Mouse (Mus musculus) intestine, embryonic 15.5 days (tissue): ENCODE data around the gene Actrt3. TPM values are rescaled to one million over a fixed set of nuclear protein-coding genes. Genes with fewer than 3 reads are reported as not detected.

Experiments used
- ATAC-seq: fragments of 200-750 bp; cut with Nextera tagmentation; 2 replicates; pipeline ENCODE4 v1.8.0; 2017; ENCODE audit warnings: moderate TSS enrichment, moderate library complexity
- H3K27ac ChIP-seq: fragments of 300-500 bp; sonication (generic); 2 replicates; pipeline ENCODE4 v1.5.1; 2015; ENCODE audit warnings: mild to moderate bottlenecking, inconsistent platforms
- H3K27me3 ChIP-seq: fragments of 300-500 bp; sonication (generic); replicated peaks from 2 replicates; pipeline ENCODE4 v1.6.1; 2015; ENCODE audit warnings: inconsistent platforms
- H3K36me3 ChIP-seq: fragments of 300-500 bp; sonication (generic); 2 replicates; pipeline ENCODE4 v1.6.1; 2015; ENCODE audit warnings: inconsistent platforms
- H3K4me1 ChIP-seq: fragments of 300-500 bp; sonication (generic); replicated peaks from 2 replicates; pipeline ENCODE4 v1.6.1; 2015; ENCODE audit warnings: inconsistent platforms
- H3K4me2 ChIP-seq: fragments of 300-500 bp; sonication (generic); replicated peaks from 2 replicates; pipeline ENCODE4 v1.6.1; 2015; ENCODE audit warnings: mild to moderate bottlenecking, inconsistent platforms
- H3K4me3 ChIP-seq: fragments of 300-500 bp; sonication (generic); replicated peaks from 2 replicates; pipeline ENCODE4 v1.5.1; 2015; ENCODE audit warnings: inconsistent platforms
- H3K9ac ChIP-seq: fragments of 300-500 bp; sonication (generic); 2 replicates; pipeline ENCODE4 v1.6.1; 2015; ENCODE audit warnings: inconsistent platforms
- H3K9me3 ChIP-seq: fragments of 300-500 bp; sonication (generic); 2 replicates; pipeline ENCODE4 v1.6.1; 2016; ENCODE audit warnings: inconsistent platforms
- WGBS: fragments of 180-500 bp; shearing (Covaris S2); methylation state at CpG from one replicate; pipeline ENCODE4 v1.1.7; 2015; 5-methylcytosine and 5-hydroxymethylcytosine counted together
- polyA plus RNA-seq: library from polyadenylated mRNA; unstranded; fragments of >200 nt; fragmentation: Nextera tagmentation; extraction: Ambion mirVana; gene quantifications from 2 replicates; pipeline ENCODE4 v1.2.1, GENCODE M21; 2015

The Actrt3 gene
- polyA plus RNA-seq, 1 experiment from 2014 or later, result 0.16 TPM

DNA sequence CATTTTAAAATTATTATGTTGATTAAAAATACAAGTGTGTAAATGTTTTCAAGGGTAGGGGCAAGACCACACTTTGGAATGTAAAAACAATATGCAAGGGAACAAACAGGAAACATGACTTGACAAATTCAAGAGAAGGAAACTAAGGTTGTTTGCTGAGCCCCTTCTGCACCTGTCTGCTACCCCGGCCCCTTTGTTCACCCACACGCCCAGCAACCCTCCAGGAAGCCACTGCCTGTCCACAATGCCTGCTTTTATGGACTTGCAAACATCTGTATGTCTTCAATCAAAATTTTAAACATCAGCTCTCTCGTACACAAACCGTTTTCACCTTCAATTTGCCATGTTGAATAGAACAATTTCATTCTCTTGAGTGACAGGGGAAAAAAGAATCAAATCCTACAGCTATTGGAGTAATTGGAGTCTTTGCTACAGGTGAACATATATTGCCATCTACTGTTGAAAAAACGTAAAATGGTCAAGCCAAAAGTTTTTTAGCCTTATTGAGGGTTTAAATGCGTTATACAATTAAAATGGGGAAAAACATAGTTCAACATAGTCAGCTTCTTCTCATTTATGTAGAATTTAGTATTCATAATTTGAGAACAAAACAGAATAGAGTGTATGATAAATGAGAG is 38.9 kb downstream of the Actrt3 start:
- H3K27ac ChIP-seq, result no peak overlapping the region
- ATAC-seq, result no peak
- WGBS, result 50% methylated on average over 6 of the region's 6 CpGs
- no peak overlapping the region for H3K4me3 ChIP-seq
- H3K36me3 ChIP-seq, result no peaks in the 10 kb centered on the region
- H3K4me1 ChIP-seq, result no peaks in the 10 kb centered on the region
- H3K9me3 ChIP-seq, result no peaks in the 10 kb centered on the region
- H3K9ac ChIP-seq, result no peak overlapping the region
- H3K27me3 ChIP-seq, result no peaks in the 10 kb centered on the region
- no peak overlapping the region for H3K4me2 ChIP-seq

DNA sequence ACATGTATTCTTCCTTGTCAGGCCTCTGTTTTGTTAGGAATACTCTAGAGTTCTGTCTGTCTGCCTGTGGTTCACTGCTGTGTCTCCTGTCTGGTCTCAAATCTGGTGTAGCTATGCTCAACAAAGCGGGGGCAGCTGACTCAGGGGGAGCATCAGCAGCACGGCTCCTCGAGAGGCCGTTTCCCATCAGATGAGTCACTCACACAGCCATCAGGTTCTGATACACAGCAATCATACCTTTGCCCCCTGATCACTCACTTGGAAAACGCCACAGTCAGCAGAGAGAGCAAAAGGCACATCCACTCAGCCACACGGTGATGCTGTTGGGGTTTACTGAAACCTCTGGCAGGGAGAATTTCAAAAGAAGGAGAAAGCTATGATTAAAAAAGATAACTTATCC is 46.0 kb downstream of the Actrt3 start:
- H3K27me3 ChIP-seq, result no peaks in the 10 kb centered on the region
- no peak overlapping the region for H3K27ac ChIP-seq
- no peaks in the 10 kb centered on the region for H3K9me3 ChIP-seq
- no peaks in the 10 kb centered on the region for H3K36me3 ChIP-seq
- ATAC-seq, result 0 out of 2 replicates have a peak, but pooled peaks have one; percentile 47
- no peak overlapping the region for H3K4me2 ChIP-seq
- no peaks in the 10 kb centered on the region for H3K4me1 ChIP-seq
- H3K4me3 ChIP-seq, result no peak overlapping the region
- no peak overlapping the region for H3K9ac ChIP-seq
- WGBS, result 55% methylated on average over 6 of the region's 6 CpGs

DNA sequence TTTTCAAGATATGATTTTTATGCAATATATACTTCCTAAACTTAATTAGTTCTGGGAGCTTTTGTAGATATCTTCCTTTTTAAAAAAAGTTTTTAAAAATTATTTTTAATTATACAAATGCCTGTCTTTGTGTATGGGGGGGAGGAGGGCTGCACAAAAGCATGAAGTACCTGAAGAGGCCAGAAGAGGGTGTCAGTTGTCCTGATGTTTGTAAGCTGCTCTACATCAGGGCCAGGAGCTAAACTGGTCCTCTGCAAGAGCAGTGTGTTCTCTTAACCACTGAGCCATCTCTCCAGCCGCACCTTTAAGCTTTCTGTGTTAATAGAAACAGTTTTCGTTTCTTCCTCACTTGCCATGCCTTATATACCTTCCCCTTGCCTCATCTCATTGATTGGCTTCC is 49.5 kb downstream of the Actrt3 start:
- no peak overlapping the region for H3K27ac ChIP-seq

DNA sequence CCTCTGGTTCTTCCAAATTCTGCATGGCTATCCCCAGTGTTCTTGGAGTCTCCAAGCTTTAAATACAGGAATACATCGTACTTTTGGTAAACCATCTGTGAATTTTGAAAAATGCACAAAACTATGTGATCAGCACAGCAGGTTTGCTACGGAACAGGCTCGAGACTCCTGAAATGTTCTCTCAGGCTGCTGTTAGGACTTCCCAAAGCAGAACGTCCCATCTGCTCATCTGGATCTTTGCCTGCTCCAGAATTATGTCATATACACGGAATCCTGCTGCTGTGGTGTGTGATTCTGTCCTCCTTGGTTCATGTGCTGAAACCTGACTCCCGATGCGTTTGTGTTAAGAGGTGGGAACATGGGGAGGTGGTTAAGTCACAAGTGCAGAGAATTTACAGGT is 50.8 kb downstream of the Actrt3 start:
- Histone ChIP-seq H3K4me2 (no peak overlapping the region), H3K36me3 (no peaks in the 10 kb centered on the region), H3K9me3 (no peaks in the 10 kb centered on the region), H3K27ac (no peak overlapping the region), H3K9ac (no peak overlapping the region), H3K4me3 (no peak overlapping the region), H3K27me3 (no peaks in the 10 kb centered on the region), H3K4me1 (0 out of 2 replicates have a peak, but pooled peaks cover 3% of the 10 kb centered on the region)
- ATAC-seq, result no peak
- 56% methylated on average over 7 of the region's 7 CpGs for WGBS

More for the DNA sequence above, 49.5 kb downstream of the Actrt3 start:
- no peaks in the 10 kb centered on the region for H3K36me3 ChIP-seq
- no peak overlapping the region for H3K4me2 ChIP-seq
- no peak overlapping the region for H3K4me3 ChIP-seq
- WGBS, result 51% methylated on average over 2 of the region's 2 CpGs
- ATAC-seq, result no peak
- no peaks in the 10 kb centered on the region for H3K9me3 ChIP-seq
- H3K9ac ChIP-seq, result no peak overlapping the region
- no peaks in the 10 kb centered on the region for H3K27me3 ChIP-seq
- H3K4me1 ChIP-seq, result 0 out of 2 replicates have a peak, but pooled peaks cover 3% of the 10 kb centered on the region

DNA sequence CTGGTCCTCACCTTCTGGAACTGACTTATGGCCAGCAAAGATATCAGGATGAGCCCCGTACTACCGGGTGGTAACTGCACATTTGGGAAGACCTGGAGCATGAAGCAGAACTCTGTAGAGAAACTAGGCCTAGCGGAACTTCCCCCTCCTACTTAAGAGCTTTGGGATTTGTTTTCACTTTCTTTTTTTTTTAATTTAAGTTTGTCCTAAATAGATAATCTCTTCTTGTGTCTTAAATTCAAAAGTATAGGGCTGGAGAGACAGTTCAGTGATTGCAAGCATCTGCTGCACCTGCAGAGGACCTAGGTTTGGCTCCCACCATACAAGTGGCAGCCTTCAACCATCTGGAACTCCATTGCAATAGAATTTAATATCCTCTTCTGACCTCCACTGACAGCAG is 51.8 kb downstream of the Actrt3 start, which contains the start of gene Mecom:
Gene Mecom, minus strand, starts transcription at position 101 of the 400 bp plus-strand sequence.
- H3K4me2 ChIP-seq, result 0 out of 2 replicates have a peak within 1 kb of the TSS, but pooled peaks have one; percentile 9
- no peaks in the 10 kb centered on the region for H3K9me3 ChIP-seq
- no peak within 1 kb of the TSS for H3K4me3 ChIP-seq
- no peaks in the 10 kb centered on the region for H3K27me3 ChIP-seq
- H3K9ac ChIP-seq, result no peak within 1 kb of the TSS
- ATAC-seq, result no peak
- 91% methylated on average over 3 of the region's 3 CpGs for WGBS
- no peak within 1 kb of the TSS for H3K27ac ChIP-seq
- 0 out of 2 replicates have a peak, but pooled peaks cover 3% of the 10 kb centered on the region for H3K4me1 ChIP-seq
- no peaks in the 10 kb centered on the region for H3K36me3 ChIP-seq

Other genes starting within 250 kb of the Actrt3 start
- 11.6 and 13.1 TPM in 2 replicates for gene Mecom, start 51.9 kb downstream of the Actrt3 start, polyA plus RNA-seq
- 24.0 and 24.3 TPM in 2 replicates for gene Mynn, start 2.1 kb upstream of the Actrt3 start, polyA plus RNA-seq
- gene Lrriq4, start 44.6 kb upstream of the Actrt3 start, polyA plus RNA-seq, result not detected in 2 replicates
- 0.40 and 0.48 TPM in 2 replicates for gene Lrrc34, start 47.9 kb upstream of the Actrt3 start, polyA plus RNA-seq
- gene Lrrc31, start 99.9 kb upstream of the Actrt3 start, polyA plus RNA-seq, result 1.3 and 1.9 TPM in 2 replicates
- gene Samd7, start 146.4 kb upstream of the Actrt3 start, polyA plus RNA-seq, result not detected in 2 replicates
- 68.3 and 83.5 TPM in 2 replicates for gene Sec62, start 192.9 kb upstream of the Actrt3 start, polyA plus RNA-seq